Mouse (Mus musculus) c-Kit-positive CD71-positive TER-119-positive erythroid progenitor cells, embryonic 14.5 days (primary cell): ENCODE measurements around the gene Zfp72.

ENCODE experiments used
- DNase-seq: peaks from one replicate; pipeline ENCODE4 v3.0.0-alpha.2; 2013; ENCODE audit warnings: low spot score

Zfp72 gene

DNA sequence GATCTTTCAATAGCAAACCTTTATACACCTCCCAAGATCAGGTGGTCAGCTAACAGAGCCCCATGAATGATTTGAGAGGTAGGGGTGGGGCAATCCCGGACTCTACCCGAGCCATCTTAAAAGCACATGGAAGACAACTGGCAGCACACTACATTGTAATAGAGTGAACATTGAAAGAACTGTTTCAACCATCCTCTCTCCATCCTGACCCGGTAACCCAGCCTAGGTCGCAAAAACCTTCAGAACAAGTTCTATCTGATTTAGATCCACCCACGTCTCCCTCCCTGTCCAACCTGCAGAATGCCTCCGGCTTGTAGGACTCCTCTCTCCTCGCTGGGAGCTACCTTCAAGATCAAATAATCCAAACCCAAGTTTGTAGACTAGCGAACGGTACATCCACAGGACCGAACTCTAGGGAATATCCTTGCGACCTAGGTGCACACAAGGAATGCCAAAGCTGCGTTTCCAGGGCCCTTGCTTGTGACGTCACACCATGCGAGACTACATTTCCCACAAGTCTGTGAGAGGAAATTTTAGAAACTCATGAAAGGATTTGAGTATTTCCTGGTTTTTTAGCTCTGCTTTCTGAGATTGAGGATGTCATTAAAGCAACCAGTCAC is at the start of gene Zfp72:
Gene Zfp72 (minus strand): TSS at position 466 of the 620 bp plus-strand sequence.
- DNase-seq: peak; percentile 35

DNA sequence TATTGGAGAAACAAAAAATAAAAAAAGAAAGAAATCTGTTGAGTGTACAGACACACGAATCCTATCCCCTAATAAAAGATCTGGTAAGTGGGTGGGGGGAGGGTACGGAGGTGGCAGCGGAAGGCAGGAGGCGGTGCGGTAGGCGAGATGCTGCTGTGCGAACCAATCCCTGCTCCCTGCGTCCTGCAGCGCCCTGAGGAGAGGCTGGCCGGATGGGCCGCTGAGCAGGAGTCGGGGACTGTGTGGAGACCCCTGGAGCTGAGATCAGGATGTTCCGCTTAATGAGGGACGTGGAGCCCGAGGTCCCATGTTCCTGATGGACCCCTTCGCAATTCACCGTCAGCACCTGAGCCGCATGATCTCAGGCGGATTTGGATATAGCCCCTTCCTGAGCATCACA is 49.3 kb upstream of the Zfp72 start:
- DNase-seq: no peak

DNA sequence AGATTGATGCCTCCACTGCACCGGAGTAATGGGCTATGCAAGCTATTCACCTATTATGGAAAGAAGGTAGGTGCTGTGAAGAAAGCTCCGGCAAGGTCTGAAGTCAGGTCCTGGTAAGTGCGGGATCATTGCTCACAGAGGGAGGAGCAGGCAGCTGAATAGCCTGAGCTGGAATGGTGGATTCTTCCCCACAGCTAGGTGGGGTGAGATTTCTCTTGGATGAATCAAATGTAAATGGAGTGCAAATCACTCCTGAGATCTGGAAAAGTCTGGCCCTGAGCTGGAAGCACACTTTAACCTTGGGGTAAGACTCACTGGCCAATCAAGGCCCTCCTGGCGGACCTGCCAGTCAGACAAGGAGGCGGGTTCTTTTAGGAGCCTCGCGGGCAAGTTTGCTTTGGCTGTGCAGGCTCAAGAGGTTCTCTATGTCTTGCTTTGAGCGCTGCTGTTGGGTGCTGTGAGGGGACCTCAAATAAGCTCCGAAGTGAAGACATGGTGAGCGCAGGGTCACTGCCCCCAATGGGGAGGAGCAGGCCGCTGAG is 8.7 kb upstream of the Zfp72 start, which contains the start of gene Ftl1-ps1:
Gene Ftl1-ps1 (plus strand): TSS at position 397 of the 542 bp plus-strand sequence.
- no peak for DNase-seq

DNA sequence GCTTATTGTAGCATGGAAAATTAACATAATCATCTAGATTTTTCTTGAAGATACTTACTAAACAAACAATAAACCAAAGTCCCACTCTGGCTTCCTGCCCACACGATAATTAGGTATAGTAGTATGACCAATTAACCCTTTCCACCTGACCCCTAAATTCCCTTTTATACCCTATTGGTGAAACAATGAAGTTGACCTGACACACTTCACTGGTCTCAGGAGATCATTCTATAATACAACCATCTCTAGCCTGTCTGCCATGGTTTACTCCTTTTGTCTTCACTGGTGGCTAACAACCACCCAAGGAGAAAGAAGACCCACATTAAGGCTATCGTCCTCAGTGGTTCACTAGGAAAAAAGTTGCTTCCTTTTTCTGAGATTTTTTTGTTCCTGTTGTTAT is 520 bp upstream of the Zfp72 start:
- no peak for DNase-seq

DNA sequence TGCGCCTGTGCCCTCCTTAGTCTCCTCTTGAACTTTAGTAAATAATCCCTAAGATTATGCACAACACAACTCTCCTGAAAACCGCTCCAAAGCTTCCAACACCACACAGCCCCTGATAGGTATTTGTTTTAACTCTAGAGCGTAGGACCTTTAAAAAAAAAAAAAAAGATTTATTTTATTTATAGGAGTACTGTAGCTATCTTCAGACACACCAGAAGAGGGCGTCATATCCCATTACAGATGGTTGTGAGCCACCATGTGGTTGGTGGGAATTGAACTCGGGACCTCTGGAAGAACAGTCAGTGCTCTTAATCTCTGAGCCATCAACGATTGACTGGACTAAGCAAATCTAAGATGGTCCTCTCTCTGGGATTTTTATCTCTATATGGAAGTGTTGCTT is 906 bp downstream of the Zfp72 start:
- no peak for DNase-seq

DNA sequence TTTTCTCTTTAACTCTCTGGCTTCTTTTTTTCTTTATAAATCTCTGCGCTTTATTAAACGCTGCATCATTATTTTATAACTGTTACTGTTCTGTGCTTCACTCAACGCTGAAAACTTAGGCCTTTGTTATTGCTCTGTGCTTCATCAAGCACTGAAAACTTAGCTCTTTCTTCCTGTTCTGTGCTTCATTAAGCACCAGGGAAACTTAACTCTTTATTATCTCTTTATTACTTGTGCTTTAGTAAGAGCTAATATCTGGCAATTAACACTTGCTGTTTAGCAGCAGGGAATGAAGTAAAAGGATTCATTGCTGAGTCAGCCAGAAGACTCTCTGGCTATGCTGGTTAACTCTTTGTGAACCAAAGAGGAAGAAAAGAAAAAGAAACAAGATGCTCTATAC is 8.3 kb downstream of the Zfp72 start:
- no peak for DNase-seq

DNA sequence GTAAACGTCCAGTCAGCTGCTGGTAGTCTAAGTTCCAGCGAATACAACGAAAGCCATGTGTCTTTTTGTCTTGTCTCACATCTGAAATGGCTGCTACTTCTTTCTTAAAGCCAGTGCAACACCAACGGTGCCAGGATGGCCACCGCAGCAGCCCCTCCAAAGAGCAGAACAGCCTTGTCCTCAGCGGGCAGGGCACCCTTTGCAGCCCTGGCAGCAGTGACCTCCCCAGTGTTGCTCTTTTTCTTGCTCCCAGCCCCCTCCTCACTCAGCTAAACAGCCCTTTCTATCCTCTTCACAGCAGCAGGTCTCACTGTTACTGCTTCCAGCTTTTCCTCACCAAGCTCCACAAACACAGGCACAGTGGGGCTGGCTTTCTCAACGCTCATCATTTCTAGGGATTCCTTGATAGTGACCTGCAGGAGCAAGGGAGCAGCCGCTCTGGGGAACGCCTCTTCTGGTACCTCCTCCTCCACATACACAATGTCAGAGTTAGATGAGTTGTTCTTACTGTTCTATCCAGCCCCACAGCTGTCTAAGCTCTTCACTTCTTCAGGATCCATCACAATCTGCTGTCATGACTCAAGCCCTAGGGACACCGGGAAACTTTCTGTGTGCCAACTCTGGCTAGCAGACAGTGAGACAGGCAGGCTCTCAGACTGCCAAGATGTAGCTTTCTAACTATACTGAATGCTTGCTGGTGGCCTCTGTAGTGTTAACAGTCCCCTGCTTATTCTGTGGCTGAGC is 8.9 kb downstream of the Zfp72 start:
- no peak for DNase-seq

DNA sequence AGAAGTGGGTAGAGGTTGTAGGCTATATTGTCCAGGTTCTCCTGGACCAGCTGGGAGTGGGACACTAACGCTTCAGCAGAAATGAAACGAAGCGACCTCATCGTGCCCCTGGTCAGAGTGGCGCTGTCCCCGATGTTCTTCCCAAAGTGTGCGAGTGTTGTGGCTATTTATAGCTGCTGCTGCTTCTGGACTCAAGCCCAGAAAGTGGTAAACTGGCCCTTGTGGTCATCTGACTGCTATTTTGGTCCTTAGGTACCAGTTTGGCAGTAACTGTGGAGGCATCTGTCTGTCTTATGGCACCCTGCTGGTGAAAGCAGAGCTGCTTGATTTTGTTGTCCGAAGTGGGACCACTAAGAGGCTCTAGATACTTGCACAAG is 26.8 kb downstream of the Zfp72 start, which contains the start of gene Lrrc14b:
Gene Lrrc14b (minus strand): TSS at position 147 of the 377 bp plus-strand sequence.
- no peak for DNase-seq

DNA sequence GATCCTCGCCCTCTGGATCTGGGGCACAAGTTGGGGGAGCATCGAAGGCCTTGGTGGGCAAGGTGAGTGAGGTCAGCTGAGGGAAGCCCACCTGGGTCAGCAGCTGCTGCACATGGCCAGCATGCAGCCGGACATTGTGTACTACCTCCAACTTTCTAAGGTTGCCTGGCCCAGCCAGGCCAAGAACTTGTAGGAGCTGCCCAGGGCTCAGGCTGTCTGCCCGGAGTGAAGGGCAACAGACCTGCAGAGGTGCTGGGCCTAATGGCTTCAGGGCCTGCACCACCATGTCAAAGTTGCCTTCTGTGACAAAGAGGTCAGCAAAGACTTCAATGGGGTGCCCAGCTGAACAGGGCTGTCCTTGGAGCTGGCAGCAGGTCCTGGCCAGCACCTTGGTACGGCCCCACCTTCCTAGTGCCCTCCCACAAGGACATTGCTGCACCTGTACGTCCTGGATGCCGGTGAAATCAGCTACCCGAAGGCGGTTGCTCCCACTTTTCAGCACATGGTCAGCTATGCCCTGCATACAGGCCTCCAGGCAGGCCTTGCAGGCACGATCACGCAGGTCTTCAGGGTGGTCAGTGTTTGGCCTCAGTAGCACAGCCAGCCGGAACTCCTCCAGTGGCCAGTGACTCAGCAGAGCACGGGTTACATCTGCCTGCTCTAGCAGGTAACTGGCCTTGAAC is 27.3 kb downstream of the Zfp72 start:
- no peak for DNase-seq

DNA sequence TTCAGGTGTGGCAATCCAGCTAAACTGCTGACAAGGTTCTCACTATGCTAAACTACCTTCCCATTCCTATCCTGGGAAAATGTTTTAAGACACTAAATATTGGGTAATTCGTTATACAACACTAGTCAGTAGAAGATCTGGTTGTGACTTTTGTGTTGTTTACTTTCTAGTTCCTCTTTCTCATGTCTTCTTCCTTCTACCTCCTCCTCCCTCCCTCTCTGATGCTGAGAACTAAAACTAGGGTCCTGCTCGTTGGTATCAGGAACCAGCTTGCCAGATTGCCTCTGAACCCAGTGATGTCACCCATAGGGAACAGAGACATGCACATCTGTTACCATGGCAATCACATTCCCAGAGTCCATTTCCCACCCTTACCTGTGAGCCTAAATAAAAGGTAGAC is 28.4 kb downstream of the Zfp72 start:
- DNase-seq: no peak

DNA sequence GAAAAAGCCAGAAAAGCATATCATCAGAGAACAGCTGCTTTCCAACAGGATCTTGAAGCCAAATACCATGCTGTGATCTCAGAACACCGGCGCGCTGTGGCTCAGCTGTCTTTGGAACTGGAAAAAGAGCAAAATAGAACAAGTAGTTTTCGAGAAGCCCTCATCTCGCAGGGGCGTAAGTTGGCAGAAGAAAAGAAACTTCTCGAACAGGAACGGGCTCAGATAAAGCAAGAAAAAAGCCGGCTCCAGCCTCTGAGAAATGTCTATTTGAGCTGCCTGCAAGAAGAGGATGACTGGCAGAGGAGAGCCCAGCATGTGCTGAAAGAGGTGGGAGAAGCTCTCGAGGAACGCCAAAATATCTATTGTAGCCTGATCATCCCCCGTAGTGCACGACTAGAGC is 34.1 kb downstream of the Zfp72 start:
- no peak for DNase-seq

DNA sequence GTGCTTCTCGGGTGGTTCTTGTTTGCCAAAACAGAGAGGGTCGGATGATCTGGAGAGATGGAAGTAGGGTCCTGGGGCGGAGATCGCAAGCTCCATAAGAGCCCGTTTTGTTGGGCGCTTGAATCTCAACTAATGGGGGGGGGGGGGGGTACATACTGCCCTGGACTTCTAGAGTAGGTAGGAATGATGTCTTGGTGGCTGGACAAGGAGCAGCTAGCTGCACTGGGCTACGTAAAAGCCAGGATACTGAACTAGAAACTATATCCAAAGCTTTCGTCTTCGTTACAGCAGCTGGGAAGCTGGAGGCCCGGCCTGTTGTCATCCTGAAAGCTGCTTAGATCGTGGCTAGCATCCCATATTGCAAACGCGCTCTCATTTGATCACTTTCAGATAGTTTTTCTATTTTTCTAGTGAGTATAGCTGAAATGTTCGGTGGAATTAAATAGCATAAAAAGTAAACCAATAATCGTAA is 40.2 kb downstream of the Zfp72 start:
- DNase-seq: no peak

DNA sequence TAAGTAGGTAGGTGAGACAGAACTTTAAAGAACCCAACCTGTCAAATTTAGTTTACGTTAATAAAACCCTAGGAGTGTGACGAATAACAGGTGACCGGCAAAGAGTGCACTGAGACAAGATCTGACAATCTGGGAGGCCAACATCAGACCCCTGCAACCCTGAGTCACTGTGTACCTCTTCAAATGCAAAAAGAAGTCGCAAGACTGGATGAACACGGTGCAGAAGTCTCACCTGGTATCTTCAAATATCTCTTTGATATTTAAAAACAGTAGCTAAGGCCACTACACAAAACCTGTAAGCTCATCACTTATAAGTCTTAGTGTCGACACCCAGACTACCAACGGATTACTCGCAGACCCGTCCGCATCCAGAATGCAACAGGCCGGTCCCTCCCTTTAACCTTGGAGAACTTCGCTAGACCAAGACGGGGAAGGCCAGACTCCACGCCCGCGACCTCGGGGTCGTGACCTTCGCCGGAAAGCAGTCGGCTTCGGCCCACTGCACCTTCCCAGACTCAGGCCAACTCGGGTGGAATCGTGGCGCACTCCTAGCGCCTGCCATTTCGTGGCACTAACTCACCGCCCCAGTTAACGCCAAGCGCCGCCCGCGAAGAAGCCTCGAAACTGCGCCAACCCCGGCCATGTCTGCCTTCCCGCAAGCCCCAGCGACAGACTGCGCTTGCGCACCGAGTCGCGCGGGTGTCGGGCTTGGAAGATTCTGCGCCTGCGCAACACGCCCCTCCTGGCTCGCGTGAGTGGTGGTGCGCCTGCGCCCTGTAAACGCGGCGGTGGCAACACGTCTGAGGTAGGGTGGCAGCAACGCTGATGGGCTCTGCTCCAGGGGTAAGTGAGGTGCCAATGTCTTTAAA is 40.8 kb downstream of the Zfp72 start, which contains the start of the genes Sdha and Ccdc127:
Gene Sdha (minus strand): TSS at position 715 of the 869 bp plus-strand sequence.
Gene Ccdc127 (plus strand): TSS at position 744 of the 869 bp plus-strand sequence.
- peak; percentile 97 for DNase-seq

DNA sequence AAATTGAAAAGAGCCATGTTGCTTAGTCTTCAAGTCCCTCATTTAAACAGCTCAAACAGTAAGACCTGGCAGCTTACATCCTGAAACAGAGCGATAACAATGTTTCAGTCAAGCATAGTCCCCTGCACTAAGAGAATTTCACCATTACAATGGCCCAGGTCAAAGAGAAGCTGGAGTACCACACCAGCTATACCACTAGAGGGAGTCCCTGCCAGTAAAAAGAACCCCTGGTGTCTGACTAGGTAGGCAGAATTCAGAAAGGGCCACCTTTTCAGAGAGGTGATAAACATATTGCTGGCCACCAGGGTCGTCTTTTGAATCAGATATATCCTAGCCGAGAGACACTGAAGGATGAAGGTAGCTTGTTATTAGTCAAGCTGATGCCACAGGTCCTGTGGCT is 49.6 kb downstream of the Zfp72 start:
- peak; percentile 45 for DNase-seq

DNA sequence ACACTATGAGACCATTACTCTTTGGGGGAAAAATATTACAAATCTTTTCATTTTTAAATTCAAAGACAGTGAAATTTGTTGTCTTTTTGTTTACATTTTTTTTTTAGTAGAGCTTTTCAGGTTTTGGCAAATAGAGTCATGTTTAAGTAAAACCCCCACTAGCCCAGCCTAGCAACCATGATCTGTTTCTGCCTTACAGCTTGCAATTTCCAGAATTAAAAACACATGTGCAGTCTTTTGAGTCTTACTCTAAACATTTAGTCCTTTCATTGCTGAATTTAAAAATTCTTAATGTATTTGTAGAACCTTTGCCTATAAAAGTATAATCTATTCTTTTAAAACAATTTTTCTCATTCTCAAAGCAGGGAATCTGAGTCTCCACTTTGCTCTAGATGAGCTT is 61.3 kb downstream of the Zfp72 start:
- no peak for DNase-seq
